Mouse (Mus musculus) right cerebral cortex, postnatal 25 days (tissue): ENCODE data around the gene Palb2.
A peak's percentile ranks its signal among the peaks of the same experiment; 100 is the strongest.
"Not testable (repeated sequence)": the region's sequence is repeated elsewhere in the genome, so short reads cannot be mapped to it uniquely, and the experiment has no call there.

Source experiments
- DNase-seq: peaks from one replicate; pipeline ENCODE4 v3.0.0; 2022

Palb2 gene

GRCm38 (mm10) chr7:122132497-122133337 lies at the start of gene Palb2, which contains the start of gene Dctn5:
Gene Palb2, minus strand, starts transcription at chr7:122132985.
Gene Dctn5, plus strand, starts transcription at chr7:122133041.
- DNase-seq = peak; percentile 99

GRCm38 (mm10) chr7:122180720-122181119 lies 47.9 kb upstream of the Palb2 start:
- DNase-seq = no peak

- DNase-seq = no peak
These were observed 38.8 kb upstream of the Palb2 start for GRCm38 (mm10) chr7:122171613-122172012.

- no peak for DNase-seq
These were observed 37.9 kb upstream of the Palb2 start for GRCm38 (mm10) chr7:122170705-122171104.

- DNase-seq = no peak
These were observed 34.4 kb upstream of the Palb2 start for GRCm38 (mm10) chr7:122167203-122167602.

- no peak for DNase-seq
These were observed 31.0 kb upstream of the Palb2 start for GRCm38 (mm10) chr7:122163766-122164165.

- no peak for DNase-seq
These were observed 27.3 kb upstream of the Palb2 start for GRCm38 (mm10) chr7:122160037-122160436.

GRCm38 (mm10) chr7:122158915-122159902 lies 26.4 kb upstream of the Palb2 start, which contains the start of gene Plk1:
Gene Plk1, plus strand, starts transcription at chr7:122159439.
- DNase-seq = peak; percentile 82

GRCm38 (mm10) chr7:122158488-122158887 lies 25.7 kb upstream of the Palb2 start:
- DNase-seq = no peak

GRCm38 (mm10) chr7:122152473-122152872 lies 19.7 kb upstream of the Palb2 start:
- DNase-seq = no peak

GRCm38 (mm10) chr7:122140991-122141390 lies 8.2 kb upstream of the Palb2 start:
- no peak for DNase-seq

GRCm38 (mm10) chr7:122138190-122138589 lies 5.4 kb upstream of the Palb2 start:
- no peak for DNase-seq

GRCm38 (mm10) chr7:122137071-122137470 lies 4.3 kb upstream of the Palb2 start:
- no peak for DNase-seq

- DNase-seq = no peak
These were observed 2.3 kb upstream of the Palb2 start for GRCm38 (mm10) chr7:122135070-122135469.

- DNase-seq = no peak
These were observed 497 bp upstream of the Palb2 start for GRCm38 (mm10) chr7:122133338-122133625.

GRCm38 (mm10) chr7:122131834-122132233 lies 951 bp downstream of the Palb2 start:
- no peak for DNase-seq

- no peak for DNase-seq
These were observed 5.8 kb downstream of the Palb2 start for GRCm38 (mm10) chr7:122126946-122127345.

- DNase-seq = no peak
These were observed 7.1 kb downstream of the Palb2 start for GRCm38 (mm10) chr7:122125636-122126035.

- no peak for DNase-seq
These were observed 9.3 kb downstream of the Palb2 start for GRCm38 (mm10) chr7:122123518-122123917.

GRCm38 (mm10) chr7:122108206-122108605 lies 24.6 kb downstream of the Palb2 start:
- no peak for DNase-seq

- peak; percentile 92 for DNase-seq
These were observed 31.0 kb downstream of the Palb2 start, which contains the start of gene Ndufab1 for GRCm38 (mm10) chr7:122101747-122102244. Gene Ndufab1, minus strand, starts transcription at chr7:122101886.

- DNase-seq = not testable (repeated sequence)
These were observed 31.6 kb downstream of the Palb2 start for GRCm38 (mm10) chr7:122101014-122101746.

GRCm38 (mm10) chr7:122099222-122099621 lies 33.6 kb downstream of the Palb2 start:
- peak; percentile 21 for DNase-seq
